Mouse (Mus musculus) left cerebral cortex, adult 9 months (tissue): ENCODE measurements at regions not wholly inside any gene's neighbourhood (a gene's known extent, or its start where the extent isn't known, plus 50 kb on each side); places are given as distances from the start of the nearest gene placed in this dataset.
"Not testable (repeated sequence)": the region's sequence is repeated elsewhere in the genome, so short reads cannot be mapped to it uniquely, and the experiment has no call there.

Experiments used
- DNase-seq, 2 experiments: peaks; one replicate each; pipeline ENCODE4 v3.0.0; 2022; ENCODE audit warnings: low spot score in 2 of 2

- DNase-seq = peak; percentile 25 to 31
Observed at GRCm38 (mm10) chrX:64940677-64941446, 106.6 kb upstream of the Ctag2 start.

- DNase-seq = not testable (repeated sequence)
Observed at GRCm38 (mm10) chrX:64978916-64979315, 68.5 kb upstream of the Ctag2 start.
